Mouse (Mus musculus): ENCODE measurements around the gene Tdg. TPM values are rescaled to one million over a fixed set of nuclear protein-coding genes. Genes with fewer than 3 reads are reported as not detected.

Gene Tdg
- polyA plus RNA-seq (2017; shearing (Covaris generic)), result 29.7 TPM

GRCm38 (mm10) chr10:82629586-82630255 is at the start of gene Tdg:
Gene Tdg, plus strand, starts transcription at chr10:82629828.

GRCm38 (mm10) chr10:82622671-82623552 is 6.7 kb upstream of the Tdg start, which contains the start of gene 1190007I07Rik:
Gene 1190007I07Rik, minus strand, starts transcription at chr10:82623228.

GRCm38 (mm10) chr10:82690494-82690893 is 60.9 kb downstream of the Tdg start, which contains the start of gene Glt8d2:
Gene Glt8d2, minus strand, starts transcription at chr10:82690650.

DNA sequence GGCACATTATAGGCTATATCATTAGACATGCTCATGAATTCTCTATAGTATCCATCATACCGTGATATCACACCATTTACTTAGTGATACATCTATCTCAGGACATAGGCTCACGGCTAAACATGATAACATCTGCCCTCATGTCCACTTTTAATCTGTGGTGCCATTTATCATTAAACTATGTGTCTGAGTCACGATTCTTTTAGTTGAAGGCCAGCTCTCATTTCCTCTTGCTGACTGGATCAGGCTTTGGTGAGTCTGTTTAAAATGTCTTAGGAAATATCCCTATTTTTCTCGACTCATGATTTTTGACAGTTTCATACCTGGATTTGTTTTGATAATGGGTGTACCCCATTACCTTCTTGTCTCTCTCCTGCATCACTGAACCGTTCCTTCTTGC is 66.3 kb downstream of the Tdg start, which contains the start of gene Hcfc2:
Gene Hcfc2 (plus strand): TSS at position 205 of the 400 bp plus-strand sequence.

Other genes with a start within 250 kb of the Tdg start
- not detected for gene Gm1553, start 137.2 kb upstream of the Tdg start, polyA plus RNA-seq (2017; shearing (Covaris generic))
- 47.5 TPM for gene 1190007I07Rik, start 6.6 kb upstream of the Tdg start, polyA plus RNA-seq (2017; shearing (Covaris generic))
- gene Glt8d2, start 60.8 kb downstream of the Tdg start, polyA plus RNA-seq (2017; shearing (Covaris generic)), result 0.86 TPM
- 38.5 TPM for gene Hcfc2, start 66.3 kb downstream of the Tdg start, polyA plus RNA-seq (2017; shearing (Covaris generic))
- 74.5 TPM for gene Nfyb, start 134.3 kb downstream of the Tdg start, polyA plus RNA-seq (2017; shearing (Covaris generic))
- gene Txnrd1, start 204.1 kb downstream of the Tdg start, polyA plus RNA-seq (2017; shearing (Covaris generic)), result 51.9 TPM
- 0.28 TPM for gene Eid3, start 236.8 kb downstream of the Tdg start, polyA plus RNA-seq (2017; shearing (Covaris generic))